Mouse (Mus musculus) brain, embryonic 14.5 days (tissue): ENCODE results near the gene Serpine1.

Source experiments
- CTCF ChIP-seq: fragments of 200-500 bp; IDR thresholded peaks from 2 replicates; pipeline ENCODE4 v1.5.1; 2012; ENCODE audit warnings: inconsistent platforms, mild to moderate bottlenecking, moderate library complexity, borderline replicate concordance; ENCODE audit not compliant: insufficient read depth, insufficient read length; ENCODE audit errors: extremely low read depth
- POLR2A ChIP-seq: fragments of 200-500 bp; IDR thresholded peaks from 2 replicates; pipeline ENCODE4 v1.6.1; 2012; ENCODE audit warnings: mild to moderate bottlenecking, inconsistent platforms, borderline replicate concordance; ENCODE audit not compliant: poor library complexity, insufficient read depth, insufficient read length, severe bottlenecking; ENCODE audit errors: extremely low read depth

DNA sequence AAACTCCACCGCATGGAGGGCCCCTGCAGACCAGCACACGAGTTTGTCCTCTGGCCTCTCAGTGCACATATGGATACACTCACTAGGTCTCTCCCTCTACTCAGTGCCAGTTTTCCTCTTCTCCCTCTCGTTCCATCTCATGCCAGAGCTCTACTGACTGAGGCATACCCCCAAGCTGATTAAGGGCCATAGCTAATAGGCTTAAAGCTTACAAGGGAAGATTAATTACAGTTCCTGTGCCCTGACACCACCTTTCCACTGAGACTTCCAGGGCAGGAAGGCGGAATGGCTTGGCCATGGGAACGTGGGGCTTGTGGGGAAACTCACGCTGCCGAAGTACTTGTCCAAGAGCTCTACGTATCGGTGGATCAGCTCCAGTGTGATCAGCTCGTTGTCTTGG is 30.6 kb downstream of the Serpine1 start:
- TF ChIP-seq CTCF (no peak), POLR2A (no peak)
